Mouse (Mus musculus): ENCODE measurements around the gene Cldnd1.

DNA sequence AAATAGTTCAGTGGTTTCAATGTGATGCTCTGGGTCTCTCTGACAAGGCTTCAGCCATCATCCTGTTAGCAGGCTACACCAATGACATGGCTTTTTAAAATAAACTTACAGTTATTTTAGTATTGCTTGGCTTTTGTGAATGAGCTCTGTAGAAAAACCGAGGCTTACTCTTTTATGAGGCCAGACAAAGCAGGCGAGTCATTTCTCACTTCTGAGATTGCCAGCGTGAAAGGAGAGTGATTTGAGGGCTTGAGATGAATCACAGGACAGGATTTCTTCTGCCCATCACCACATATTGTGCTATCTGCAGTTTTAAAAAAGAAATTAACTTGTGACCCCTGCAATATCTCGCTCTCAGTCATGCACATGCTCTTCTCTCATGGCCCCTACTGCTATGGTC lies 12.7 kb upstream of the Cldnd1 start:
- no peak for TF ChIP-seq TAL1 (IDR thresholded peaks at IDR 0.05; ENCODE audit: low read length)
- no peak for TF ChIP-seq GATA1 (IDR thresholded peaks at IDR 0.05; ENCODE audit: low read length)

Measured in erythroblast, embryonic 14.5 days (primary cell).